Mouse (Mus musculus) c-Kit-positive CD71-positive TER-119-negative erythroid progenitor cells, embryonic 14.5 days (primary cell): Measurements from ENCODE around the gene Cdc45.
"Not testable (repeated sequence)": the region's sequence is repeated elsewhere in the genome, so short reads cannot be mapped to it uniquely, and the experiment has no call there.

Source experiments
- DNase-seq: peaks from one replicate; pipeline ENCODE4 v3.0.0-alpha.2; 2013; ENCODE audit warnings: low read depth

The Cdc45 gene

GRCm38 (mm10) chr16:18811468-18812384 lies at the start of gene Cdc45, which contains the start of gene Ufd1:
Gene Cdc45 (minus strand): TSS chr16:18811987.
Gene Ufd1 (plus strand): TSS chr16:18811779.
- DNase-seq, result peak; percentile 91

- DNase-seq, result no peak
Measured at GRCm38 (mm10) chr16:18860186-18860585, 48.4 kb upstream of the Cdc45 start.

- DNase-seq, result peak; percentile 62
Measured at GRCm38 (mm10) chr16:18858551-18858950, 46.8 kb upstream of the Cdc45 start.

- not testable (repeated sequence) for DNase-seq
Measured at GRCm38 (mm10) chr16:18849521-18850190, 37.9 kb upstream of the Cdc45 start.

GRCm38 (mm10) chr16:18846301-18846820 lies 34.6 kb upstream of the Cdc45 start:
- no peak for DNase-seq

GRCm38 (mm10) chr16:18838346-18838745 lies 26.6 kb upstream of the Cdc45 start:
- DNase-seq, result no peak

- DNase-seq, result peak; percentile 93
Measured at GRCm38 (mm10) chr16:18836468-18837208, 24.9 kb upstream of the Cdc45 start, which contains the start of the genes 2510002D24Rik and Gm28539. Gene 2510002D24Rik (plus strand): TSS chr16:18836578. Gene Gm28539 (plus strand): TSS chr16:18836584.

GRCm38 (mm10) chr16:18836073-18836467 lies 24.3 kb upstream of the Cdc45 start:
- no peak for DNase-seq

GRCm38 (mm10) chr16:18833486-18833885 lies 21.7 kb upstream of the Cdc45 start:
- DNase-seq, result no peak

- DNase-seq, result no peak
Measured at GRCm38 (mm10) chr16:18829102-18829501, 17.3 kb upstream of the Cdc45 start.

GRCm38 (mm10) chr16:18828630-18829029 lies 16.8 kb upstream of the Cdc45 start:
- no peak for DNase-seq

- no peak for DNase-seq
Measured at GRCm38 (mm10) chr16:18822925-18823324, 11.1 kb upstream of the Cdc45 start.

- DNase-seq, result no peak
Measured at GRCm38 (mm10) chr16:18822356-18822755, 10.6 kb upstream of the Cdc45 start.

GRCm38 (mm10) chr16:18812385-18812910 lies 661 bp upstream of the Cdc45 start:
- peak; percentile 24 for DNase-seq

- peak; percentile 28 for DNase-seq
Measured at GRCm38 (mm10) chr16:18811032-18811431, 755 bp downstream of the Cdc45 start.

GRCm38 (mm10) chr16:18809001-18809400 lies 2.8 kb downstream of the Cdc45 start:
- DNase-seq, result no peak

- no peak for DNase-seq
Measured at GRCm38 (mm10) chr16:18805746-18806145, 6.0 kb downstream of the Cdc45 start.

- no peak for DNase-seq
Measured at GRCm38 (mm10) chr16:18798841-18799240, 12.9 kb downstream of the Cdc45 start.

- no peak for DNase-seq
Measured at GRCm38 (mm10) chr16:18798151-18798550, 13.6 kb downstream of the Cdc45 start.

GRCm38 (mm10) chr16:18796645-18797044 lies 15.1 kb downstream of the Cdc45 start:
- DNase-seq, result no peak

GRCm38 (mm10) chr16:18795223-18795899 lies 16.4 kb downstream of the Cdc45 start:
- no peak for DNase-seq
